Mouse (Mus musculus): ENCODE results near the gene Hlcs.

Hlcs gene

GRCm38 (mm10) chr16:94088819-94089692 is 224.3 kb downstream of the Hlcs start:
- no peak for DNase-seq

GRCm38 (mm10) chr16:94088226-94088748 is 225.1 kb downstream of the Hlcs start:
- DNase-seq: no peak

- no peak for DNase-seq
Measured at GRCm38 (mm10) chr16:94087570-94088225, 225.7 kb downstream of the Hlcs start.

- DNase-seq: no peak
Measured at GRCm38 (mm10) chr16:94086701-94087569, 226.4 kb downstream of the Hlcs start.

- no peak for DNase-seq
Measured at GRCm38 (mm10) chr16:94085603-94086285, 227.6 kb downstream of the Hlcs start.

GRCm38 (mm10) chr16:94084711-94085602 is 228.4 kb downstream of the Hlcs start, which contains the start of gene Sim2:
TSS of gene Sim2 (plus strand) at chr16:94084931.
- peak; percentile 67 to 72 for DNase-seq

- DNase-seq: no peak
Measured at GRCm38 (mm10) chr16:94083848-94084525, 229.4 kb downstream of the Hlcs start.

- DNase-seq: no peak
Measured at GRCm38 (mm10) chr16:94082960-94083847, 230.2 kb downstream of the Hlcs start.

GRCm38 (mm10) chr16:94081996-94082708 is 231.2 kb downstream of the Hlcs start:
- no peak for DNase-seq

- DNase-seq: no peak
Measured at GRCm38 (mm10) chr16:94081596-94081995, 231.8 kb downstream of the Hlcs start.

- no peak for DNase-seq
Measured at GRCm38 (mm10) chr16:94079856-94080555, 233.4 kb downstream of the Hlcs start.

- DNase-seq: no peak
Measured at GRCm38 (mm10) chr16:94079075-94079855, 234.1 kb downstream of the Hlcs start.

Measured in kidney, adult 8-10 months (tissue).